Mouse (Mus musculus) intestine, embryonic 14.5 days (tissue): ENCODE data around the gene Cachd1. TPM values are rescaled to one million over a fixed set of nuclear protein-coding genes. Genes with fewer than 3 reads are reported as not detected.
A peak's percentile ranks its signal among the peaks of the same experiment; 100 is the strongest.

ENCODE experiments used
- ATAC-seq: fragments of 200-750 bp; cut with Nextera tagmentation; replicated peaks from 2 replicates; pipeline ENCODE4 v1.8.0; 2017; ENCODE audit warnings: low read depth, moderate number of reproducible peaks, moderate TSS enrichment, moderate library complexity; ENCODE audit not compliant: low FRiP score, low TSS enrichment
- DNase-seq: peaks from one replicate; pipeline ENCODE4 v3.0.0-alpha.2; 2018; ENCODE audit warnings: low spot score
- H3K27ac ChIP-seq: fragments of 300-500 bp; sonication (generic); 2 replicates; pipeline ENCODE4 v1.5.1; 2014; ENCODE audit warnings: low read depth, mild to moderate bottlenecking, control low read depth
- H3K27me3 ChIP-seq: fragments of 300-500 bp; sonication (generic); replicated peaks from 2 replicates; pipeline ENCODE4 v1.6.1; 2014; ENCODE audit warnings: low read length, control low read depth; ENCODE audit not compliant: control insufficient read depth, insufficient read depth
- H3K36me3 ChIP-seq: fragments of 300-500 bp; sonication (generic); 2 replicates; pipeline ENCODE4 v1.6.1; 2014; ENCODE audit warnings: low read length, control low read depth; ENCODE audit not compliant: control insufficient read depth, insufficient read depth
- H3K4me1 ChIP-seq: fragments of 300-500 bp; sonication (generic); replicated peaks from 2 replicates; pipeline ENCODE4 v1.6.1; 2014; ENCODE audit warnings: low read length, control low read depth, mixed read lengths; ENCODE audit not compliant: control insufficient read depth, insufficient read depth
- H3K4me2 ChIP-seq: fragments of 300-500 bp; sonication (generic); 2 replicates; pipeline ENCODE4 v1.6.1; 2014; ENCODE audit warnings: low read length
- H3K4me3 ChIP-seq: fragments of 300-500 bp; sonication (generic); 2 replicates; pipeline ENCODE4 v1.5.1; 2014; ENCODE audit warnings: low read depth, low read length, control low read depth, mixed read lengths
- H3K9ac ChIP-seq: fragments of 300-500 bp; sonication (generic); 2 replicates; pipeline ENCODE4 v1.6.1; 2014; ENCODE audit warnings: mild to moderate bottlenecking, low read length
- H3K9me3 ChIP-seq: fragments of 300-500 bp; sonication (generic); 2 replicates; pipeline ENCODE4 v1.6.1; 2016; ENCODE audit warnings: low read length, control low read depth; ENCODE audit not compliant: control insufficient read depth
- WGBS: fragments of 180-500 bp; shearing (Covaris S2); extraction: QIAGEN DNeasy Blood & Tissue Kit; methylation state at CpG from one replicate; pipeline ENCODE4 v1.1.7; 2014; 5-methylcytosine and 5-hydroxymethylcytosine counted together
- polyA plus RNA-seq: library from polyadenylated mRNA; unstranded; fragments of >200 nt; fragmentation: Nextera tagmentation; extraction: Ambion mirVana; gene quantifications from 2 replicates; pipeline ENCODE4 v1.2.1, GENCODE M21; 2014

The Cachd1 gene
- polyA plus RNA-seq, 1 experiment from 2014 or later: 22.8 TPM

- no peak overlapping the region for H3K27ac ChIP-seq
- no peaks in the 10 kb centered on the region for H3K27me3 ChIP-seq
- H3K9me3 ChIP-seq: no peaks in the 10 kb centered on the region
- no peak overlapping the region for H3K9ac ChIP-seq
- WGBS: 85% methylated on average over 8 of the region's 8 CpGs
- no peak overlapping the region for H3K4me2 ChIP-seq
- ATAC-seq: no peak
- H3K36me3 ChIP-seq: peaks cover 62% of the 10 kb centered on the region
- DNase-seq: no peak
- no peak overlapping the region for H3K4me3 ChIP-seq
- H3K4me1 ChIP-seq: no peaks in the 10 kb centered on the region
Measured at GRCm38 (mm10) chr4:100988231-100988799, 211.8 kb downstream of the Cachd1 start.

DNA sequence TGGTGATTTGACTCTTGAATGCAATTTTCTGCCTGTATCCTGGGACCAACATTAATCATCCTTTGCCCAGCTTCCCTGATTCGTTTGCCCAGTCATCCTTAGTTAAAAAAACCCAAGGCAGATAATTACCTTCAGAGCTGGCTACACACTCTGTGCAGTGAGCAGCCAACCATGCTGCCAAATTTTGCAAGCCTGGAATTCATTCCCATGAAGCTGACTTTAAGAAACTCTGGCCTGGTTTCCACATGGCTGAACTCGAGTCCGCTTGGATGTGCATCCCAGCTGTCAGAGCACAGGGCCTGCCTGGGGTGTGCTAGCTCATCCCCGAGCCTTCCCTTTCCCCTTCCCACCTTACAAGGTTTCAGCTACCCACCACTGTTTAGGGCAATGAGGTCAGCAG, 214.5 kb downstream of the Cachd1 start:
- ATAC-seq (no peak), DNase-seq (no peak)
- H3K9me3 ChIP-seq: no peaks in the 10 kb centered on the region
- 78% methylated on average over 4 of the region's 4 CpGs for WGBS
- H3K9ac ChIP-seq: no peak overlapping the region
- H3K27me3 ChIP-seq: no peaks in the 10 kb centered on the region
- H3K36me3 ChIP-seq: peaks cover 65% of the 10 kb centered on the region
- H3K27ac ChIP-seq: no peak overlapping the region
- H3K4me1 ChIP-seq: no peaks in the 10 kb centered on the region
- no peak overlapping the region for H3K4me2 ChIP-seq
- no peak overlapping the region for H3K4me3 ChIP-seq

DNA sequence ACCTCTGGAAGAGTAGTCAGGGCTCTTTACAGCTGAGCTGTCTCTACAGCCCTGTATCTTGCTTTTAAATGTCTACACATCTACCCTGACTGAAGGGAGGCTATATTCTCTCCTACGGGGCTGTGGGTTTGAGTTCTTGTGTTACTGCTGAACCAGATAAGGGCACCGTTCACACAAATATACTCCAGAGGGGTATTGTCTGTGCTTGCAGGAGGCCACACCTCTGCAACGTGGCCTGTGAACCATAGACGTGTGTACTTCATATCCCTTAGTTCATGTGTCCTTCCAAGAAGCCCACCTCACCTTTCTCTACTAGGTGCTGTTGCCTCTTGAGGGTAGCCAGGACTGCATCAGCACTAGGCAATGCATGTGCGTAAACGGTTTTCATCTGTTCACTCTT, 215.6 kb downstream of the Cachd1 start:
- H3K4me1 ChIP-seq: no peaks in the 10 kb centered on the region
- no peaks in the 10 kb centered on the region for H3K9me3 ChIP-seq
- H3K36me3 ChIP-seq: peaks cover 57% of the 10 kb centered on the region
- H3K4me2 ChIP-seq: no peak overlapping the region
- DNase-seq: no peak
- H3K9ac ChIP-seq: no peak overlapping the region
- no peak overlapping the region for H3K27ac ChIP-seq
- WGBS: 80% methylated on average over 6 of the region's 6 CpGs
- H3K4me3 ChIP-seq: no peak overlapping the region
- ATAC-seq: no peak
- H3K27me3 ChIP-seq: no peaks in the 10 kb centered on the region

- Histone ChIP-seq H3K4me2 (no peak overlapping the region), H3K27ac (no peak overlapping the region), H3K36me3 (peaks cover 46% of the 10 kb centered on the region), H3K9ac (no peak overlapping the region), H3K27me3 (no peaks in the 10 kb centered on the region), H3K4me3 (no peak overlapping the region), H3K4me1 (no peaks in the 10 kb centered on the region), H3K9me3 (no peaks in the 10 kb centered on the region)
- DNase-seq (no peak), ATAC-seq (no peak)
- 60% methylated on average over 18 of the region's 18 CpGs for WGBS
Measured at GRCm38 (mm10) chr4:100994442-100995255, 218.2 kb downstream of the Cachd1 start.

GRCm38 (mm10) chr4:100995617-100996016, 219.1 kb downstream of the Cachd1 start:
- no peaks in the 10 kb centered on the region for H3K4me1 ChIP-seq
- 89% methylated on average over 5 of the region's 5 CpGs for WGBS
- no peak for DNase-seq
- H3K27ac ChIP-seq: no peak overlapping the region
- H3K4me2 ChIP-seq: no peak overlapping the region
- peaks cover 37% of the 10 kb centered on the region for H3K36me3 ChIP-seq
- H3K9ac ChIP-seq: no peak overlapping the region
- no peak for ATAC-seq
- no peaks in the 10 kb centered on the region for H3K9me3 ChIP-seq
- no peaks in the 10 kb centered on the region for H3K27me3 ChIP-seq
- H3K4me3 ChIP-seq: no peak overlapping the region

- DNase-seq (no peak), ATAC-seq (no peak)
- Histone ChIP-seq H3K9me3 (no peaks in the 10 kb centered on the region), H3K4me1 (no peaks in the 10 kb centered on the region), H3K27me3 (no peaks in the 10 kb centered on the region), H3K9ac (no peak overlapping the region), H3K4me3 (no peak overlapping the region), H3K27ac (no peak overlapping the region), H3K36me3 (peaks cover 32% of the 10 kb centered on the region), H3K4me2 (no peak overlapping the region)
- 90% methylated on average over 4 of the region's 4 CpGs for WGBS
Measured at GRCm38 (mm10) chr4:100996060-100996651, 219.7 kb downstream of the Cachd1 start.

GRCm38 (mm10) chr4:100998145-100998544, 221.7 kb downstream of the Cachd1 start:
- Histone ChIP-seq H3K27me3 (no peaks in the 10 kb centered on the region), H3K36me3 (peaks cover 29% of the 10 kb centered on the region), H3K4me1 (no peaks in the 10 kb centered on the region), H3K9me3 (no peaks in the 10 kb centered on the region), H3K4me2 (no peak overlapping the region), H3K9ac (no peak overlapping the region), H3K4me3 (no peak overlapping the region), H3K27ac (no peak overlapping the region)
- ATAC-seq: no peak
- whole genome bisulfite sequencing: 18% methylated on average over 2 of the region's 2 CpGs
- DNase-seq: peak; percentile 65

GRCm38 (mm10) chr4:100998906-100999305, 222.4 kb downstream of the Cachd1 start:
- no peak overlapping the region for H3K27ac ChIP-seq
- 87% methylated on average over 8 of the region's 8 CpGs for WGBS
- peaks cover 28% of the 10 kb centered on the region for H3K36me3 ChIP-seq
- no peak overlapping the region for H3K4me3 ChIP-seq
- no peak overlapping the region for H3K4me2 ChIP-seq
- H3K4me1 ChIP-seq: no peaks in the 10 kb centered on the region
- DNase-seq (no peak), ATAC-seq (no peak)
- H3K9ac ChIP-seq: no peak overlapping the region
- no peaks in the 10 kb centered on the region for H3K27me3 ChIP-seq
- H3K9me3 ChIP-seq: no peaks in the 10 kb centered on the region
